Mouse (Mus musculus): Measurements from ENCODE around the gene Rpp38. TPM values are rescaled to one million over a fixed set of nuclear protein-coding genes. Genes with fewer than 3 reads are reported as not detected.
A peak's percentile ranks its signal among the peaks of the same experiment; 100 is the strongest.

The Rpp38 gene
- polyA plus RNA-seq, 1 experiment from 2014 or later, result 7.4 TPM

DNA sequence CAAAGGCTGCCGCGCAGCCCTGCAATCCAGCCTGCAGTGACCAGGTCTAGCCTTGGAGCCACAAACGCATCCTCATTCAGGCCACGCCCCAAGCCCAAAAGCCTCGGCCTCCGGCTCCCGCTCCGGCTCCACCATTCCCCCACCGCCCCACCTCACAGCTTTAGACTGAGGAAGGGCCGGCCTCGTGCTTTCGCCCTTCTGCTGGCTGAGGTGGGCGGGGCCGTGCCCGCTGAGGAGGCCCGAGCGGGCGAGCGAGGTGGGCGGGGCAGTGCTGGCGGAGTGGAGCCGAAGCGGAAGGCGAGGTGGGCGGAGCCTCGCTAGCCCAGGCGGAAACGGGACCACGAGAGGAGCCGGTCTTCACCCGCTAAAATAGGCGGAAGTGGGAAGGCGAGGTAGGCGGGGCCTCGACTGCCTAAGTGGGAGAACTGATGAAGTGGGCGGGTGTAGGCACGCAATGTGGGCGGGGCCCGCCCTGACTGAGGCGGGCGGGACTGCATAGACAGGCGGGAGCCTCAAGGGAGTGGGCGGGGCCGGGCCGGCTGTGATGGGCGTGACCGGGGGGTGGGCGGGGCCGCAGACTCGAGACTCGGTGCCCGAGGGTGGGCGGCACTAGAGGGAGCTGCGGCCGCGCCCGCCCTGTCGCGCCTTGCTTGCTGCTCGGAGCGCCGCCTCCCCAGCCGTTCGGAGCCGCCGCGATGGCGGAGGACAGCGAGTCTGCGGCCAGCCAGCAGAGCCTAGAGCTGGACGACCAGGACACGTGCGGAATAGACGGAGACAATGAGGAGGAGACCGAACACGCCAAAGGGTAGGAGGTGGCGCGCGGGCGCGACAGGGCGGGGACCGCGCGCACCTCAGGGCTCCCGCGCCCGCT, 48.6 kb downstream of the Rpp38 start, which contains the start of gene Nmt2:
Gene Nmt2, plus strand, starts transcription at position 611 of the 871 bp plus-strand sequence.
- H3K36me3 ChIP-seq (ENCODE audit: control insufficient read depth, insufficient read depth), result no peaks in the 10 kb centered on the region
- no peaks in the 10 kb centered on the region for H3K27me3 ChIP-seq (ENCODE audit: control insufficient read depth, insufficient read depth, low read depth, low read length)
- ATAC-seq (ENCODE audit: low read depth), result peak; percentile 93
- H3K4me2 ChIP-seq (ENCODE audit: low read depth, low read length), result peak within 1 kb of the TSS; percentile 99
- peak within 1 kb of the TSS; percentile 76 for H3K27ac ChIP-seq (ENCODE audit: low read length)
- H3K4me3 ChIP-seq (ENCODE audit: low read depth, low read length), result peak within 1 kb of the TSS; percentile 90
- WGBS (ENCODE audit: insufficient replicate concordance), result under 1% methylated on average over 84 of the region's 88 CpGs
- H3K9me3 ChIP-seq (replicated peaks; ENCODE audit: control insufficient read depth, low read length), result no peaks in the 10 kb centered on the region
- peak within 1 kb of the TSS; percentile 92 for H3K9ac ChIP-seq (ENCODE audit: low read depth, low read length)
- H3K4me1 ChIP-seq (ENCODE audit: control insufficient read depth, low read depth, low read length), result peaks cover 22% of the 10 kb centered on the region

DNA sequence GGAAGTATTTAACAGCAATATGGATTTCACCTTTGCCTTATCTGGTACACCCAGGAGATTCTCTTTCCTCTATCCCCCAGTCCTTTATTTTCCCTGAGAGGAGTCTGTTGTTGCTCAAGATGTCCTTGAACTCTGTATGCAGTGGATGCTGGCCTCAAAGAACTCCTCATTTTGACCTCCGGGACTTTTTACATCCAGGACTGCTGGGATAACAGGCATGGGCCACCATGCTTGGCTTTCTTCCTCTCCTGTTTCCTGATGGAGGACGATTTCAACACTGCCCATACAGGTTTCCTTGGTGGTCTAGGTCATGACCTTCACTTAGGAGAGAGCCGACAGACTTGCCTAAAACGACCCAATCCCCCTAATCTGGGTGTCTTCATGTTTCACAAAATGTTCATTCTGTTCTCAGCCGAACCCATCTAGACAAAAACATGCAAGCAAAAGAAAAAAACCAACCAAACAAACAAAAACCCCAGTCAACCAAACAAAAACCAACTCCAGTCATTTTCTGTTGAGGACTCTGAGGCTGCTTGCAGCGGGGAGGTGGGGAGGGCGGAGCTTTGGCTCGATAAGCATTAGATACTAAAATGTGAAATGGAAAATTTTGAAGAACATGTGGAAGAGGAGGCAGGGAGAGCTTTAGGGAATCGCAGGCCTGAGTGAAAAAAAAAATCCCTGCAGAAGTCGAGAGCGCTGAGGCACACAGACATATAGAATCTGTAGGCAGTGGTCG, 49.4 kb downstream of the Rpp38 start:
- WGBS (ENCODE audit: insufficient replicate concordance), result 8% methylated on average over 12 of the region's 12 CpGs
- Histone ChIP-seq H3K27me3 (ENCODE audit: control insufficient read depth, insufficient read depth, low read depth, low read length) (no peaks in the 10 kb centered on the region), H3K4me3 (ENCODE audit: low read depth, low read length) (peak overlapping the region; percentile 90), H3K4me2 (ENCODE audit: low read depth, low read length) (peak overlapping the region; percentile 99), H3K27ac (ENCODE audit: low read length) (peak overlapping the region; percentile 63; the same call in 1 of the 2 replicates), H3K36me3 (ENCODE audit: control insufficient read depth, insufficient read depth) (no peaks in the 10 kb centered on the region), H3K9ac (ENCODE audit: low read depth, low read length) (peak overlapping the region; percentile 76), H3K4me1 (ENCODE audit: control insufficient read depth, low read depth, low read length) (peaks cover 22% of the 10 kb centered on the region), H3K9me3 (replicated peaks; ENCODE audit: control insufficient read depth, low read length) (no peaks in the 10 kb centered on the region)
- no peak for ATAC-seq (ENCODE audit: low read depth)

DNA sequence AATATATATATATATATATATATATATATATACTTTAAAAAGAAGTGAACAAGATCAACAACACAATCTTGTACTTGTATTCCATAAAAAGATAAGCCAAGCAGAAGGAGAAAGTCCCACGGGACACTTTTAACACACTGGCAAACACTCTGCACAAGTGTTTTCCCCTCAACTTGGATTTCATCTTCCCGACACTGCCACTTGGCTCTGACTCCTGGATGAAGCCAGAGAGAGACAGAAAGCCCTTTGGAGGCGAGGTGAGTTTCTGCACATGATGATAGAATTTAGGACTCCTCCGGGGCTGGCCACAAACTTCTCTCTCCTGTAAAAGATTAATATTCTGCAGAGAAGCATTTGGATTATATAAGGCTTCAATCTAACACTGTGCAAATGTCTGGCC, 51.1 kb downstream of the Rpp38 start:
- no peak for ATAC-seq (ENCODE audit: low read depth)
- no peak overlapping the region for H3K9ac ChIP-seq (ENCODE audit: low read depth, low read length)
- WGBS (ENCODE audit: insufficient replicate concordance), result 68% methylated on average over 4 of the region's 4 CpGs
- no peak overlapping the region for H3K4me3 ChIP-seq (ENCODE audit: low read depth, low read length)
- no peak overlapping the region for H3K27ac ChIP-seq (ENCODE audit: low read length)
- peaks cover 22% of the 10 kb centered on the region for H3K4me1 ChIP-seq (ENCODE audit: control insufficient read depth, low read depth, low read length)
- no peak overlapping the region for H3K4me2 ChIP-seq (ENCODE audit: low read depth, low read length)
- no peaks in the 10 kb centered on the region for H3K27me3 ChIP-seq (ENCODE audit: control insufficient read depth, insufficient read depth, low read depth, low read length)
- H3K36me3 ChIP-seq (ENCODE audit: control insufficient read depth, insufficient read depth), result no peaks in the 10 kb centered on the region
- H3K9me3 ChIP-seq (replicated peaks; ENCODE audit: control insufficient read depth, low read length), result no peaks in the 10 kb centered on the region

Other genes with a start within 250 kb of the Rpp38 start
- gene Fam171a1, start 218.4 kb downstream of the Rpp38 start, polyA plus RNA-seq (2015; fragmentation: Nextera tagmentation; extraction: Ambion mirVana), result 2.6 and 2.9 TPM in 2 replicates
- 12.0 and 13.8 TPM in 2 replicates for gene Nmt2, start 48.4 kb downstream of the Rpp38 start, polyA plus RNA-seq (2015; fragmentation: Nextera tagmentation; extraction: Ambion mirVana)
- gene Acbd7, start 3.5 kb upstream of the Rpp38 start, polyA plus RNA-seq (2015; fragmentation: Nextera tagmentation; extraction: Ambion mirVana), result 0.32 and 0.40 TPM in 2 replicates
- gene Olah, start 64.6 kb upstream of the Rpp38 start, polyA plus RNA-seq (2015; fragmentation: Nextera tagmentation; extraction: Ambion mirVana), result not detected in 2 replicates
- gene Meig1, start 90.0 kb upstream of the Rpp38 start, polyA plus RNA-seq (2015; fragmentation: Nextera tagmentation; extraction: Ambion mirVana), result not detected in 2 replicates
- 3.9 and 4.2 TPM in 2 replicates for gene Dclre1c, start 91.5 kb upstream of the Rpp38 start, polyA plus RNA-seq (2015; fragmentation: Nextera tagmentation; extraction: Ambion mirVana)
- gene Suv39h2, start 142.4 kb upstream of the Rpp38 start, polyA plus RNA-seq (2015; fragmentation: Nextera tagmentation; extraction: Ambion mirVana), result 3.7 and 4.0 TPM in 2 replicates
- 1.4 and 1.5 TPM in 2 replicates for gene Gm45902, start 180.1 kb upstream of the Rpp38 start, polyA plus RNA-seq (2015; fragmentation: Nextera tagmentation; extraction: Ambion mirVana)
- 51.4 and 58.6 TPM in 2 replicates for gene Hspa14, start 180.2 kb upstream of the Rpp38 start, polyA plus RNA-seq (2015; fragmentation: Nextera tagmentation; extraction: Ambion mirVana)
- 0.09 and 0.11 TPM in 2 replicates for gene Cdnf, start 180.4 kb upstream of the Rpp38 start, polyA plus RNA-seq (2015; fragmentation: Nextera tagmentation; extraction: Ambion mirVana)
- 25.0 and 25.6 TPM in 2 replicates for gene Fam107b, start 237.8 kb upstream of the Rpp38 start, polyA plus RNA-seq (2015; fragmentation: Nextera tagmentation; extraction: Ambion mirVana)